Mouse (Mus musculus) liver, embryonic 14.5 days (tissue): ENCODE measurements around the gene Eif4e3. TPM values are rescaled to one million over a fixed set of nuclear protein-coding genes. Genes with fewer than 3 reads are reported as not detected.

ENCODE experiments used
- ATAC-seq: fragments of 200-750 bp; cut with Nextera tagmentation; 2 replicates; pipeline ENCODE4 v1.8.0; 2017; ENCODE audit warnings: moderate number of reproducible peaks, mild to moderate bottlenecking, moderate library complexity; ENCODE audit not compliant: insufficient read depth
- DNase-seq, 3 experiments: peaks; one replicate each; pipeline ENCODE4 v3.0.0-alpha.2; 2012 to 2013; ENCODE audit warnings: low read depth in 3 of 3, low spot score in 3 of 3
- H3K27ac ChIP-seq: fragments of 300-500 bp; sonication (generic); 2 replicates; pipeline ENCODE4 v1.5.1; 2014; ENCODE audit warnings: moderate library complexity, mild to moderate bottlenecking, control low read depth, inconsistent platforms
- H3K27me3 ChIP-seq: fragments of 300-500 bp; sonication (generic); 2 replicates; pipeline ENCODE4 v1.6.1; 2014; ENCODE audit warnings: mild to moderate bottlenecking, low read length, moderate library complexity; ENCODE audit not compliant: control insufficient read depth, insufficient read depth
- H3K36me3 ChIP-seq: fragments of 300-500 bp; sonication (generic); replicated peaks from 2 replicates; pipeline ENCODE4 v1.6.1; 2014; ENCODE audit warnings: low read depth; ENCODE audit not compliant: control insufficient read depth, insufficient read depth
- H3K4me1 ChIP-seq, 2 experiments: fragments of 200-500 bp in 1 of 2; fragments of 300-500 bp in 1 of 2; sonication (generic) in 1 of 2; replicated peaks; 2 replicates each; pipeline ENCODE4 v1.6.1; 2012 to 2014; ENCODE audit warnings: antibody characterized with exemption in 1 of 2, inconsistent platforms in 1 of 2, low read length in 1 of 2; ENCODE audit not compliant: control insufficient read depth in 2 of 2, insufficient read depth in 2 of 2
- H3K4me2 ChIP-seq: fragments of 300-500 bp; sonication (generic); 2 replicates; pipeline ENCODE4 v1.6.1; 2014; ENCODE audit warnings: low read depth, mild to moderate bottlenecking, control low read depth, moderate library complexity
- H3K4me3 ChIP-seq, 2 experiments: fragments of 200-500 bp in 1 of 2; fragments of 300-500 bp in 1 of 2; sonication (generic) in 1 of 2; 2 replicates each; pipeline ENCODE4 v1.5.1; 2012 to 2014; ENCODE audit warnings: low read depth in 2 of 2, low read length in 2 of 2, mild to moderate bottlenecking in 2 of 2, control low read depth in 1 of 2, inconsistent platforms in 1 of 2, moderate library complexity in 1 of 2; ENCODE audit not compliant: insufficient read depth in 1 of 2
- H3K9ac ChIP-seq: fragments of 300-500 bp; sonication (generic); replicated peaks from 2 replicates; pipeline ENCODE4 v1.6.1; 2014; ENCODE audit warnings: mild to moderate bottlenecking, control low read depth, moderate library complexity
- H3K9me3 ChIP-seq: fragments of 300-500 bp; sonication (generic); 2 replicates; pipeline ENCODE4 v1.6.1; 2016; ENCODE audit warnings: low read length, mixed read lengths; ENCODE audit not compliant: control insufficient read depth
- CTCF ChIP-seq: IDR thresholded peaks from 2 replicates; pipeline ENCODE4 v1.5.1; 2016; ENCODE audit warnings: antibody characterized with exemption, low read depth, control low read depth
- EP300 ChIP-seq: IDR thresholded peaks from 2 replicates; pipeline ENCODE4 v1.6.1; 2016; ENCODE audit warnings: antibody characterized with exemption, low read depth
- WGBS: fragments of 180-500 bp; shearing (Covaris S2); extraction: QIAGEN DNeasy Blood & Tissue Kit; methylation state at CpG from one replicate; pipeline ENCODE4 v1.1.7; 2014; ENCODE audit not compliant: insufficient replicate concordance; 5-methylcytosine and 5-hydroxymethylcytosine counted together
- polyA plus RNA-seq, 2 experiments: library from polyadenylated mRNA; depleted of rRNA in 1 of 2; stranded (reverse) in 1 of 2; unstranded in 1 of 2; fragments of >200 nt; fragmentation: Nextera tagmentation in 1 of 2; extraction: Ambion mirVana in 1 of 2; gene quantifications; 2 replicates each; pipeline versions ENCODE4 v1.2.1 to v1.2.3; 2012 to 2014

Eif4e3 gene
- polyA plus RNA-seq, 2 experiments = 1.5 to 1.7 TPM

DNA sequence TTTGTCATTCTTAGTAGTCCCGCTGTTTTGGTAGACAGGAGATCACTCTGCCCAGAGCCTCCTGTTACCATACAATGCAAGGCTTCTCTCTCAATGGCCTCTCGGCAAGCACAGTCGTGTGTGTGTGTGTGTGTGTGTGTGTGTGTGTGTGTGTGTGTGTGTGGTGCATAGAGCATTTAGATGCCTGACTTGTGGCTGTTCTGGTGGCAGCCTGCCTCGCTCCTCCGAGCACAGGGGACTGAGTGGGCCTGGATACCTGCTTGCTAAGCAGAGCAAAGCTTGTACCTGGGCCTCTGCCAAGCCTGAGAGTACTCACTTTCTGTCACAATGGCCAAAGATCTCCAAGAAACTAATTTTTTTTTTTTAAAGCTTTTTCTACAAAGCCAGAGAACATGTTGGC, 67.3 kb downstream of the Eif4e3 start:
- Histone ChIP-seq H3K9me3 (no peaks in the 10 kb centered on the region), H3K27ac (no peak overlapping the region), H3K9ac (no peak overlapping the region), H3K36me3 (no peaks in the 10 kb centered on the region), H3K4me2 (no peak overlapping the region), H3K4me1 (no peaks in the 10 kb centered on the region), H3K4me3 (no peak overlapping the region), H3K27me3 (no peaks in the 10 kb centered on the region)
- TF ChIP-seq EP300 (no peak), CTCF (no peak)
- WGBS = 56% methylated on average over 5 of the region's 5 CpGs
- no peak for ATAC-seq
- no peak for DNase-seq

DNA sequence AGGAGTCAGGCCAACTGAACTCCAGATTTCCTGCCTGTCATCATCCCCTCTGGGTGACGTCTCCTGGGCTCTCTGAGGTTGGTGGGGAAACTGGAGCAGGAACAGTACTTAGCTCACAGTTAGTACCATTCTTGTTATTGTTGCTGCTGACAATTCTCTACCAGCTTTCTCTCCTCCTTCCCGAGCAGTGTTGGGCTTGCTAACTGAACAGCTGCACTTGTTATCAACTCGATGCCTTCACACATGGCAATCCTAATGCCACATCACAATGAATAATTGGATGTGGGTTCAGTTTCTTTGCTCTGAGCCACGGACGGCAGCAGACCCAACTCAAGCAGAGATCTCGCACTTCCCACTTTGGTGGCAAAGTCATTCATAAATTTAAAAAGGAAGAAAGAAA, 89.5 kb downstream of the Eif4e3 start:
- Histone ChIP-seq H3K36me3 (no peaks in the 10 kb centered on the region), H3K4me1 (no peaks in the 10 kb centered on the region), H3K9me3 (no peaks in the 10 kb centered on the region), H3K9ac (no peak overlapping the region), H3K4me2 (no peak overlapping the region), H3K27me3 (no peaks in the 10 kb centered on the region), H3K27ac (no peak overlapping the region), H3K4me3 (no peak overlapping the region)
- 36% methylated on average over 6 of the region's 6 CpGs for WGBS
- DNase-seq = no peak
- TF ChIP-seq EP300 = no peak
- TF ChIP-seq CTCF = no peak
- no peak for ATAC-seq

DNA sequence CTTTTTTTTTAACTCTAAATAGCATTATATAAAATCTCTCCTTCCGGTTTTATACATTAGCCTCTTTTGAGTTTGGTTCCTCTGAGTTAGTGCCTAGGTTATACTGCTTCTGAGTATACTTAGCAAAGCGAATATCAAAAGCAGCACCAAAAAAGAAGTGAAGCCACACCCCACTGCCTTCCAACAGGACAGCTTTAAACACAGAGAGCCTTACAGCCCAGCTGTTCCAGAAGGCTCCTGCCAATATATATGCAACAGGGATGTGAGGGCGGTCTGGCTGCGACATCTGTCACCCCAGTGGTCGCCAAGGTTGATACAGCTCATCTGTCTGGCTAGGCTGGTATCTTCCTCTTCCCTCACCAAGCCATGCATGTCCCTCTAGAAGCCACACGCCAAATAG, 90.9 kb downstream of the Eif4e3 start:
- H3K36me3 ChIP-seq = no peaks in the 10 kb centered on the region
- no peak overlapping the region for H3K27ac ChIP-seq
- no peaks in the 10 kb centered on the region for H3K9me3 ChIP-seq
- TF ChIP-seq EP300 = no peak
- no peak for TF ChIP-seq CTCF
- H3K4me2 ChIP-seq = no peak overlapping the region
- H3K4me3 ChIP-seq = no peak overlapping the region
- no peaks in the 10 kb centered on the region for H3K27me3 ChIP-seq
- ATAC-seq (no peak), DNase-seq (no peak)
- no peaks in the 10 kb centered on the region for H3K4me1 ChIP-seq
- WGBS = 46% methylated on average over 6 of the region's 6 CpGs
- no peak overlapping the region for H3K9ac ChIP-seq

Other genes starting within 250 kb of the Eif4e3 start
- 6.5 and 7.9 TPM in 2 replicates for gene Foxp1, start 144.1 kb downstream of the Eif4e3 start, polyA plus RNA-seq (2012; rRNA removed)
- gene Foxp1, start 144.1 kb downstream of the Eif4e3 start, polyA plus RNA-seq (2014; fragmentation: Nextera tagmentation; extraction: Ambion mirVana) = 10.6 and 11.9 TPM in 2 replicates
- gene Gm20696, start within 50 bp of the Eif4e3 start, polyA plus RNA-seq (2012; rRNA removed) = 0.12 and 0.16 TPM in 2 replicates
- 0.33 and 0.40 TPM in 2 replicates for gene Gm20696, start within 50 bp of the Eif4e3 start, polyA plus RNA-seq (2014; fragmentation: Nextera tagmentation; extraction: Ambion mirVana)
- gene Gpr27, start 25.9 kb upstream of the Eif4e3 start, polyA plus RNA-seq (2012; rRNA removed) = 0.03 TPM in 2 replicates
- 0.05 TPM in 1 of 2 replicates, not detected in the other for gene Gpr27, start 25.9 kb upstream of the Eif4e3 start, polyA plus RNA-seq (2014; fragmentation: Nextera tagmentation; extraction: Ambion mirVana)
- gene Prok2, start 59.6 kb upstream of the Eif4e3 start, polyA plus RNA-seq (2012; rRNA removed) = 0.03 TPM in 1 of 2 replicates, not detected in the other
- not detected in 2 replicates for gene Prok2, start 59.6 kb upstream of the Eif4e3 start, polyA plus RNA-seq (2014; fragmentation: Nextera tagmentation; extraction: Ambion mirVana)